Mouse (Mus musculus) stomach, embryonic 14.5 days (tissue): ENCODE data around the gene Gtf2h5. TPM values are rescaled to one million over a fixed set of nuclear protein-coding genes. Genes with fewer than 3 reads are reported as not detected.

Experiments used
- ATAC-seq: fragments of 200-750 bp; cut with Nextera tagmentation; 2 replicates; pipeline ENCODE4 v1.8.0; 2017; ENCODE audit warnings: low read depth, moderate TSS enrichment; ENCODE audit not compliant: insufficient number of reproducible peaks, insufficient read depth, low FRiP score
- H3K27ac ChIP-seq: fragments of 300-500 bp; sonication (generic); 2 replicates; pipeline ENCODE4 v1.5.1; 2014; ENCODE audit warnings: mild to moderate bottlenecking, low read length, moderate library complexity, mixed read lengths
- H3K27me3 ChIP-seq: fragments of 300-500 bp; sonication (generic); 2 replicates; pipeline ENCODE4 v1.6.1; 2014; ENCODE audit warnings: low read length, control low read depth, mixed read lengths; ENCODE audit not compliant: control insufficient read depth, insufficient read depth
- H3K36me3 ChIP-seq: fragments of 300-500 bp; sonication (generic); 2 replicates; pipeline ENCODE4 v1.6.1; 2014; ENCODE audit warnings: mild to moderate bottlenecking, control low read depth, low read length, moderate library complexity, mixed read lengths; ENCODE audit not compliant: control insufficient read depth, insufficient read depth
- H3K4me1 ChIP-seq: fragments of 300-500 bp; sonication (generic); 2 replicates; pipeline ENCODE4 v1.6.1; 2014; ENCODE audit warnings: low read length, control low read depth, mixed read lengths; ENCODE audit not compliant: control insufficient read depth, insufficient read depth
- H3K4me2 ChIP-seq: fragments of 300-500 bp; sonication (generic); replicated peaks from 2 replicates; pipeline ENCODE4 v1.6.1; 2014; ENCODE audit warnings: low read depth, low read length, control low read depth
- H3K4me3 ChIP-seq: fragments of 300-500 bp; sonication (generic); 2 replicates; pipeline ENCODE4 v1.5.1; 2014; ENCODE audit warnings: low read depth, low read length, control low read depth
- H3K9ac ChIP-seq: fragments of 300-500 bp; sonication (generic); replicated peaks from 2 replicates; pipeline ENCODE4 v1.6.1; 2014; ENCODE audit warnings: low read depth, mild to moderate bottlenecking, control low read depth, low read length, moderate library complexity, mixed read lengths
- H3K9me3 ChIP-seq: fragments of 300-500 bp; sonication (generic); 2 replicates; pipeline ENCODE4 v1.6.1; 2016; ENCODE audit warnings: low read depth, low read length, control low read depth; ENCODE audit not compliant: control insufficient read depth
- WGBS: fragments of 180-500 bp; shearing (Covaris S2); extraction: QIAGEN DNeasy Blood & Tissue Kit; methylation state at CpG from one replicate; pipeline ENCODE4 v1.1.7; 2014; 5-methylcytosine and 5-hydroxymethylcytosine counted together
- polyA plus RNA-seq: library from polyadenylated mRNA; unstranded; fragments of >200 nt; fragmentation: Nextera tagmentation; extraction: Ambion mirVana; gene quantifications from 2 replicates; pipeline ENCODE4 v1.2.1, GENCODE M21; 2014

The Gtf2h5 gene
- polyA plus RNA-seq, 1 experiment from 2014 or later, result 167 TPM

DNA sequence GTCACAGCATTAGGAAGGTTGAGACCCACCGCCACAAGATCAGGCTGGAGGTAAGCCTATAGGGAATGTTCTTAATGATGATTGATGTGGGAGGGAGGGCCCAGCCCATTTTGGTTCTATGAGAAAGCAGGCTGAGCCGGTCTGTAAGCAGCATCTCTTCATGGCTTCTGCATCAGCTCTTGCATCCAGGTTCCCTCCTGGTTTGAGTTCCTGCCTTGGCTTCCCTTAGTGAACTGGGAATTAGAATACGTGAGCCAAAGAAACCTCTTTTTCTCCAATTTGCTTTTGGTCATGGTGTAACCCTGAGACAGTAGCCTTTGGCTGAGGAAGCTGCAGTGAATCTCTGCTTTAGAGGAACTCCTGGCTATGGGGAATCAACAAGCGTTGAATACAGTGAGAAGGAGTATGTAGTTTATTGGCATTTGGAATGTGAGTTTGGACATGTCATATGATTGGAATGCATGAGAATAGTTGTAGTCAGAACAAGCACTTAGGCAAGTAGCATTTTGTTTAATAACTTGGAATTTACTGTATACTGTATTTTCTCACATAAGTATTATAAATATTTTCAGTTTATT lies 37.7 kb downstream of the Gtf2h5 start:
- ATAC-seq, result no peak
- H3K36me3 ChIP-seq, result peaks cover 4% of the 10 kb centered on the region
- H3K9ac ChIP-seq, result no peak overlapping the region
- no peaks in the 10 kb centered on the region for H3K9me3 ChIP-seq
- no peak overlapping the region for H3K4me2 ChIP-seq
- H3K27ac ChIP-seq, result no peak overlapping the region
- 71% methylated on average over 4 of the region's 4 CpGs for WGBS
- no peak overlapping the region for H3K4me3 ChIP-seq
- H3K4me1 ChIP-seq, result no peaks in the 10 kb centered on the region
- no peaks in the 10 kb centered on the region for H3K27me3 ChIP-seq

DNA sequence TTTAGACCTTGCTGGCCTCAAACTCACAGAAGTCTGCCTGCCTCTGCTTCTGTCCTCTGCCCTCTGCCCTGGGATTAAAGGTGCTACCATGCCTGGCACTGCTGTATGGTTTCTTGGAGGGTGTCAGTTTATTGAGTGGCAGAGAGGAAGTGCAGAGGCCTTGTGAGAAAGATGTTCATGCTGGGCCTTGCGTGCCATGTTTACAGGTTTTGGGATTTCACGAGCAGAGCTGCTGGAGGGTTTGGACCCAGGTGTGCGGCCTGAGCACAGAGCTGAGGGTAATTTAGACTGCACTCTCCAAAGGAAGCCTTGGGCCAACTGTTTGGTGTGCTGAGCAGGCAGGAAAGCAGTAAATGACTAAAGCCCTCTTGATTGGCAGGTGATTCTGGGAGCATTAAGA lies 38.3 kb downstream of the Gtf2h5 start:
- H3K4me2 ChIP-seq, result no peak overlapping the region
- WGBS, result 75% methylated on average over 3 of the region's 3 CpGs
- H3K27ac ChIP-seq, result no peak overlapping the region
- H3K27me3 ChIP-seq, result no peaks in the 10 kb centered on the region
- H3K36me3 ChIP-seq, result peaks cover 10% of the 10 kb centered on the region
- H3K9ac ChIP-seq, result no peak overlapping the region
- H3K4me3 ChIP-seq, result no peak overlapping the region
- H3K4me1 ChIP-seq, result no peaks in the 10 kb centered on the region
- no peak for ATAC-seq
- no peaks in the 10 kb centered on the region for H3K9me3 ChIP-seq

DNA sequence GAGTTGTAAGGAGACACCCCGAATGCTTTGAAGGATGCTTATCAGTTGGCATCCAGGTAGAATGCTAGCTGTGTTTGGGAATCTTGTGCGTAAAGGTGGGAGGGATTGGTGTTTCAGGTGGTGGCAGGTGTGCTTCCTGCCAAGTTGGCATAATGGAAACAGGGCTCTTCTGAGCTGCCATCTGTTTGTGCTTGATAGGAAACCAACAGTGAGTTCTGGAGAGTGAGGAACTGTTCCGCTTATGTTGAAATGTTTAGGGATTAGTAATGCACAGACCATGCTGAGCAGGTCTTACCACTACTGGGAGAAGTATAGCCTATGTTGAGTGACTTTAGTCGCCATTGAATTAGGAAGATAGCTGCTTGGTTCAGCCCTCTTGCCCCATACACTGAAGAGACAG lies 39.3 kb downstream of the Gtf2h5 start:
- Histone ChIP-seq H3K27me3 (no peaks in the 10 kb centered on the region), H3K4me1 (no peaks in the 10 kb centered on the region), H3K36me3 (peaks cover 14% of the 10 kb centered on the region), H3K9me3 (no peaks in the 10 kb centered on the region), H3K27ac (no peak overlapping the region), H3K4me3 (no peak overlapping the region), H3K4me2 (no peak overlapping the region), H3K9ac (no peak overlapping the region)
- WGBS, result 89% methylated on average over 4 of the region's 4 CpGs
- ATAC-seq, result no peak

DNA sequence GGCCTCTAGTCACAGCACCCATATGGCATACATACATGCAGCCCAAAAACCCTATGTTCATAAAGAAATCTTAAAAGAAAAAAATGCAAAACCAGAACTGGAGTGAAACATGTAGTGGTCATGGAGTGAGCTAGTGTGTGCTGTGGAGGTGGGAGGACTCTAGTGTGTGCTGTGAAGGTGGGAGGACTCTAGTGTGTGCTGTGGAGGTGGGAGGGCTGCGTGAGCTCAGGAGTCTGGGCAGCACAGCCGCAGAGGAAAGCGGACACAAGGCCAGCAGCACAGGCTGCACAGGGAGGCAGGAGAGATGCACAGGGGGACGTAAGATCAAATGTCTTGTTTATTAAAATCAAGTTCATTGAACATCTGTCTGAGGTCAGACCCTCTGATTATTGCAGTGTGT lies 44.2 kb downstream of the Gtf2h5 start:
- Histone ChIP-seq H3K36me3 (peaks cover 20% of the 10 kb centered on the region), H3K27me3 (no peaks in the 10 kb centered on the region), H3K4me2 (no peak overlapping the region), H3K9me3 (no peaks in the 10 kb centered on the region), H3K4me3 (no peak overlapping the region), H3K27ac (no peak overlapping the region), H3K4me1 (no peaks in the 10 kb centered on the region), H3K9ac (no peak overlapping the region)
- ATAC-seq, result no peak
- WGBS, result 86% methylated on average over 4 of the region's 4 CpGs

DNA sequence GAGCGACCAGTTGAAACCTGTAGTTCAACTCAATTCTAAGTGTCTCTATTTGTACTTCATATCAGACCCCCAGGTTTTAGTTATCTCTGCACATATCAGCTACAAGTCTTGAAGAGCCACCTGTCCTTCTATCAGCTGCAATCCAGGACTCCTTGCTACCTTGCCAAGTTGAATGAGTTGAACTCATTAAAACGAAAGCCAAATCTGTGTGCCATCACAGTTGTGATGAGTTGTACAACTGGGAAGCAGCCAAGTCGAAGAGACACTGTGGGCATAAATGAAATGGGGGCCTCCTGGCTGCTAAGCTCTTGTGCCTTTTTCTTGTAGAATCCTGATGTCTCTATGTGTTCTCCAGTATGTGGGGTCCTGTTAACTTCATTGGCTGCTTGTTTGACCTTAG lies 45.9 kb downstream of the Gtf2h5 start:
- Histone ChIP-seq H3K4me1 (no peaks in the 10 kb centered on the region), H3K9me3 (no peaks in the 10 kb centered on the region), H3K9ac (no peak overlapping the region), H3K4me3 (no peak overlapping the region), H3K27ac (no peak overlapping the region), H3K4me2 (no peak overlapping the region), H3K36me3 (peaks cover 20% of the 10 kb centered on the region), H3K27me3 (no peaks in the 10 kb centered on the region)
- WGBS, result 92% methylated on average over 3 of the region's 3 CpGs
- no peak for ATAC-seq

DNA sequence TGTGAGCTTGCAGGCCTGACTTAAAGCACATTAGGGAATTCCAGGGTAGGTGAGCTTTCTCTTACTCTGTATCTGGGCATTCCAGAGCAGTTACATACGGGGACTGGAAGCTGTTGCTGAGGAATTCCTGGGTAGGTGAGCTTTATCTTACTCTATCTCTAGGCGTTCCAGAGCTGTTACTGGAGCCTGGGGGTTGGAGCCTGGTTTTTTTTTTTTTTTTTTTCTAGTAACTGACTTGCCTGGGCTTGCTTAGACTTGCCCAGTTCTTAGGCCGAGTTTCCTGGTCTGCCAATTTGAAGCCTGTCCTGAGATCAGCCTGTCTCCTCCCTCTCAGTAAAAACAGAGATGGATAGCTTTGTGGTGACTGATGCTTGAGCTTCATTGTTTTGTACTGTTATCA lies 48.5 kb downstream of the Gtf2h5 start:
- Histone ChIP-seq H3K27ac (no peak overlapping the region), H3K4me2 (no peak overlapping the region), H3K27me3 (no peaks in the 10 kb centered on the region), H3K36me3 (peaks cover 10% of the 10 kb centered on the region; the same call in 1 of the 2 replicates), H3K9ac (no peak overlapping the region), H3K4me3 (no peak overlapping the region), H3K9me3 (no peaks in the 10 kb centered on the region), H3K4me1 (no peaks in the 10 kb centered on the region)
- ATAC-seq, result no peak
- WGBS, result 35% methylated on average over 3 of the region's 3 CpGs

DNA sequence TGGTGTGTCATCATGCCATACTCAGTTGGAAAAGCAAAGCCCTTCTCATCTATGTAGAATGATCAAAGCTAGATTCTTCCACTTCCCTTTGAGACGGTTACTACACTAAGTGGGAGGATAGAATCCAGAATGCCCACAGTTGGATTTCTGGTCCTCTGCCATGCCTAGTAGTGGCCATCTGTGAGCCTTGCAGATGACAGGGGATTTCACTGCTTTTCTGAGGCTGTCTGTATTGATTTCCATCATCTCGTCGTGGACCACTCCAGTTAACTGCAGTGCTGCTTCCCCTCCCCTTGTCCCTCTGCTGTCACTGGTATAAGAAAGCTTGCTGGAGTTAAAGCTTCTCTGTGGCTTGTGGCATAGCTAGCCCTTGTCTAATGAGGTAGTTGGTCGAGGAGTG lies 49.8 kb downstream of the Gtf2h5 start:
- no peak overlapping the region for H3K9ac ChIP-seq
- H3K27me3 ChIP-seq, result no peaks in the 10 kb centered on the region
- H3K4me2 ChIP-seq, result no peak overlapping the region
- H3K27ac ChIP-seq, result no peak overlapping the region
- H3K4me1 ChIP-seq, result no peaks in the 10 kb centered on the region
- peaks cover 6% of the 10 kb centered on the region; the same call in 1 of the 2 replicates for H3K36me3 ChIP-seq
- WGBS, result 84% methylated on average over 4 of the region's 4 CpGs
- H3K4me3 ChIP-seq, result no peak overlapping the region
- ATAC-seq, result no peak
- no peaks in the 10 kb centered on the region for H3K9me3 ChIP-seq

DNA sequence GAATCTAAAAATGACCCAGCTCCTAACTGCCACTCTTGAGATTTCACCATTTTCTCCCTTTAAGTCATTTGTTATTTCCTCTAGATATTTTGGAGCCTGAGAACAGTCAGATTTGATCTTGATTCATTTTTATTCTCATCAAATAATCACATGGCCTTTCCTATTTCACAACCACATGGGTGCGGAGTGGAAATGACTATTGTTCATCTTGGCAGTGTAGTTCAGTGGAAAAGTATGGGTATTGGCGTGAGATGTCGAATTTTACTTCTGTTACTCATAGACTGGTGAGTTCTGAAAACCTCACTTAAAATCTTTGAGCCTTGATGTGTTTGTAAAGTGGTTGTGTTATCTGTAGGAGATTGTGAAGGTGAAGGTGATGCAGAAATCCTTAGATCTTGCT lies 51.5 kb downstream of the Gtf2h5 start:
- Histone ChIP-seq H3K27ac (no peak overlapping the region), H3K4me2 (no peak overlapping the region), H3K9me3 (no peaks in the 10 kb centered on the region), H3K9ac (no peak overlapping the region), H3K4me3 (no peak overlapping the region), H3K4me1 (no peaks in the 10 kb centered on the region), H3K27me3 (no peaks in the 10 kb centered on the region), H3K36me3 (no peaks in the 10 kb centered on the region)
- ATAC-seq, result no peak
- WGBS, result 95% methylated on average over 3 of the region's 3 CpGs
